Mouse (Mus musculus) myocyte (in vitro differentiated cells): ENCODE results near the gene Usp48.

Experiments
- CEBPB ChIP-seq: IDR thresholded peaks from 2 replicates; pipeline ENCODE4 v1.6.1; 2011; ENCODE audit warnings: mild to moderate bottlenecking, moderate library complexity; ENCODE audit not compliant: poor library complexity, insufficient read depth, severe bottlenecking
- E2F4 ChIP-seq: IDR thresholded peaks from one replicate; pipeline ENCODE4 v1.6.1; 2011; ENCODE audit warnings: mild to moderate bottlenecking, control low read depth, moderate library complexity; ENCODE audit not compliant: insufficient read depth
- MAX ChIP-seq: IDR thresholded peaks from one replicate; pipeline ENCODE4 v1.6.1; 2011; ENCODE audit warnings: low read depth, mild to moderate bottlenecking, control low read depth
- POLR2A ChIP-seq: IDR thresholded peaks from one replicate; pipeline ENCODE4 v1.6.1; 2011; ENCODE audit warnings: low read depth, mild to moderate bottlenecking, control low read depth, moderate library complexity; ENCODE audit not compliant: insufficient read length
- POLR2AphosphoS2 ChIP-seq: IDR thresholded peaks from one replicate; pipeline ENCODE4 v1.6.1; 2011; ENCODE audit warnings: low read depth, control low read depth; ENCODE audit not compliant: insufficient read length
- REST ChIP-seq: IDR thresholded peaks from one replicate; pipeline ENCODE4 v1.6.1; 2011; ENCODE audit warnings: mild to moderate bottlenecking, control low read depth, moderate library complexity; ENCODE audit not compliant: insufficient read depth, insufficient read length
- SRF ChIP-seq: IDR thresholded peaks from one replicate; pipeline ENCODE4 v1.6.1; 2011; ENCODE audit warnings: low read depth; ENCODE audit not compliant: control insufficient read depth, insufficient read length
- TCF12 ChIP-seq: IDR thresholded peaks from one replicate; pipeline ENCODE4 v1.6.1; 2011; ENCODE audit warnings: mild to moderate bottlenecking, control low read depth; ENCODE audit not compliant: poor library complexity, insufficient read depth, severe bottlenecking
- TCF3 ChIP-seq: IDR thresholded peaks from one replicate; pipeline ENCODE4 v1.6.1; 2011; ENCODE audit warnings: low read depth, control low read depth; ENCODE audit not compliant: insufficient read length
- USF1 ChIP-seq: IDR thresholded peaks from one replicate; pipeline ENCODE4 v1.6.1; 2011; ENCODE audit warnings: low read depth, mild to moderate bottlenecking, control low read depth, moderate library complexity

DNA sequence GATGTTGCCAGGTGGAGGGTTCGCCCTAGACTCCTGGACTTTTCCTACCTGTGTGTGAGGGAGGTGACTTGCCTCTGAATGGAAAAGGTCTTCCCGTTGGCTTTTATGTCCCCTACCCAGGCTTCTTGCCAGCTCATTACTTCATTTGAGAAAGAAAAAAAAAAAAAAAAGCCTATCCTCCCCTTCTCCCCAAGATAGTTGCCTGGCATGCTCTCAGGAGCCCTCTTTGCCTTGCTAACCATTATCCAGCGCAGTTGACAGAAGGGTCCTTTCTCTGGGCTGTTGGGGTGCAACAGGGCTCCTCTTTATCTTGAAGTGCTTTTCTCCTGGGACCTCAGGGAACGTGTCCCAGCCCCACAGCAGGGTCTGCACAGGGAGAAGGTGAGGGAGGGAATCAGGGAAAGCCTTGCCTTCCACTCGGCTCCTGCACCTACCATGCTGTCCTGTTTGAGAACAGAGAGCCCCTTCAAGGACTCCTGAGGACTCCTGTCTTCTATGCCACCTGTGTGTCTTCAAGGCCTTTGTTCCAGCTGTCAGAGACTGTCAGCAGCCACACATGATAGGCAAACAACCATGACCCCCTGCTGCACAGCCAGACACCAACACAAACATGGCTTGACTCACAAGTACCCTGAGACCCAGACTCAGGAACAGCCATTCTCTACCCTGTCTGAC lies 72.9 kb downstream of the Usp48 start:
- TF ChIP-seq USF1 (no peak), E2F4 (no peak), TCF3 (no peak), POLR2A (no peak), REST (no peak), SRF (no peak), TCF12 (no peak), MAX (no peak), CEBPB (no peak), POLR2AphosphoS2 (no peak)
